Mouse (Mus musculus) NIH3T3 (cell line): ENCODE results near the gene Cyp2c70.
"Not testable (repeated sequence)": the region's sequence is repeated elsewhere in the genome, so short reads cannot be mapped to it uniquely, and the experiment has no call there.

Source experiments
- DNase-seq: peaks from one replicate; pipeline ENCODE4 v3.0.0-alpha.2; 2012; ENCODE audit warnings: low read depth

Gene Cyp2c70

DNA sequence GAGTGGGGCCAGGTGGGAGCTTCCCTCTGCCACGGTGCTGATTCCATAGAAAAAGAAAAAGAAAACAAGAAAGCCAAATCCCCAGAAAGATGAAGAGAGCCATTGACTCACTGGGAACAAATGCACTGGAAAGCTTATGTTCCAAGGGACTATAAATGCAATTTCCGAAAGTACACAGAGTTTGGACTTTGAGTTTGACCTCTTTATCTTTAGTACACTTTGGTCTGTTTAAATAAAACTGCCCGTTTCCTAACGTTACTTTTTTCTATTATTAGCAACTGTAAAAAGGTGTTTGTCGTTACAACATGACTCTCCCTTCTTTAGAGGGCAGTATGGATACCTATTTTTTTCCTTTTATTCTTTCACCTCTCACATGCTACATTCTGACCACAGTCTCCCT lies at the start of gene Cyp2c70:
Gene Cyp2c70, minus strand, starts transcription at position 174 of the 400 bp plus-strand sequence.
- DNase-seq = no peak

- no peak for DNase-seq
Observed at GRCm38 (mm10) chr19:40232560-40232959, 45.4 kb upstream of the Cyp2c70 start.

DNA sequence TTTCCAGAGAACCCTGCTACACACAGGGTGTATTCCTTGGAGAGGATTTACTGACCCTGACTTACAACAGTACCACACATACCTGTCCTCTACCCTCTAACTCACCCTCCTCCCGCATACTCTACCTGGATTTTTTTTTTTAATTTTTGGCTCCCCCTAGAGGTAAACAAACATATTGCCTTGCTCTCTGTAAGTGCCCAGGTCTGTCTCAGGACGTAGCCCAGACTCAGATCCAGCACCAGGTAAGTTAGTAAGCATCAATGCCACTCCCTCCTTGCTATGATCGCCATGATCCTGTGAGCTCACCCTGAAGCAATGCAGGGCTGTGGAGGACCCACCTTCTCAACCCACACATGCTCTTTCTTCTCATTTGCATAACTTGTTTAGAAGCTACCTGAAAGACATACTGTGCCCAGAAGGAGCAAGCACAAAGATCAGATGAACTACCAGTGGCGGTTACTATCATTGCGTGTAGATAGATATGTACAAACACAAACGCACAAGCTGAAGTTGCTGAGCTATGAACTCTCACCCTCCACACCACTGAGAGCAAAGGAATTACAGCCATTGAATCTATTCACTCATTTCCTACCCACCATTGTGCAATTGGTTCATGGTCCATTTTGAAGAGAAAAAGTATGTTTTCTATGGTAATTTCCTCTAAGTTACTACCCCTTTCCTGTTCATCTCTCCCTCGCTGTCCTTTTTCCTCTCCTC lies 44.9 kb upstream of the Cyp2c70 start:
- DNase-seq = no peak

GRCm38 (mm10) chr19:40231074-40231738 lies 44.1 kb upstream of the Cyp2c70 start:
- DNase-seq = peak; percentile 55

DNA sequence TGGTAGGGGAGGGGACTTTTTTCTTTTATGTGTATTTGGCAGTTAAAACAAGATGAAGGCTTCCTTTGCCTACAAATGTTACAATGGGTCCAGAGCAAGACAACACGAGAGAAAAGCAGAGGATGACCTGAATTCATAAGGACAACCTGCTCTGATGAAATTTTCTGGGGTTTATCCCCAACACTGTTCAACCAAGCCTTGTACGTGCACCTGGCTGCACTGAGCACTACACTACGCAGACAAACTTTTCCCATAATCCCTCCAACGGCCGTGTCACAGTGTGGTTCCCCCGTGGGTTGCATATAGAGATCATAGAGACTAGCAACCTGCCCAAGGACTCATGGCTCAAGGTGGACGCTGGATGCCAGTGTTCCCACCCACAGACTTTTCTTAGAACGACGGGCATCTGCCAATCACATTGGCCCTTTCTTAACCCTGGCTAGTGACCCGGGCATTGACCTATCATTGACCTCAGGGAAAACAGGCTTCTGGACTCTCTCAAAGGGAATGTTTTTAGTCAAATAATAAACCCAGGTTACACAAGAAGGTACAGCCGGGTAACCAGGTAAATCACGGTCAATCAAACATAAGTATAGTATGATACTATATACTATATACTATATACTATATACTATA lies 39.5 kb upstream of the Cyp2c70 start:
- peak; percentile 0 for DNase-seq

DNA sequence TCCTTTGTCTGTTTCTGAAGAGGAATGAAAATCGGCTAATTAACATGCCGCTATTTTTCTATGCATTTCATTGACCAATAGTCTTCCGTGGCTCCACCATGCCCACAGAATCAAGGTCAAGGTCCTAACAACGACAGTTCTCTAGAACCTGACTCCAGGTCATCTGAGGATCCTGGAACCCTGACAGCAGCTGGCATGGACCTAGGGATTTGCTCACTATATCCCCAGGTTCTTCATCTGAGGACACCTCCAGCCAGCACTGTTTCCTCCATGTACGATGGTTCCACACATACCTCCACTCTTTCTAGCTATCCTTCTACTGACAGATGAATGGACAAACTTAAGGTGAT lies 38.6 kb upstream of the Cyp2c70 start:
- DNase-seq = no peak

- DNase-seq = peak; percentile 90
Observed at GRCm38 (mm10) chr19:40225102-40225760, 38.1 kb upstream of the Cyp2c70 start.

DNA sequence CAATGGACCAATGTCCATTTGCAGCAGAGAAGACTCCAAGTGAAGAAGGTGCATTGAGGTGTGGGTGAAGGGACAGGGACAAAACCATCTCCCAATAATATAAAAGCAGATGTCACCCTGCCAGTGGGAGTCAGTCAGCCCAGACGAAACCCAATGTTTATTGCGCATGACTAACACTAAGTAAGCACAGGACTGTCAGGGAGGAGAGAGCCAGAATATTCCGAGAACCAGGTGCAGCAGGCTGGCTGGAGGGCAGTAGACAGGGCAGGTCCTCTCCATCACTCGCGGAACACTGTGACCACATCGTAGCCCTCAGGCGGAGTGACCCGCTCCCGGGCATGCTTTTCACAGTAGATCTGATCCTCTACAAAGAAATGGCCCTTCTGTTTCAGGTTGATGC lies 35.2 kb upstream of the Cyp2c70 start:
- DNase-seq = peak; percentile 4

GRCm38 (mm10) chr19:40220878-40221277 lies 33.7 kb upstream of the Cyp2c70 start:
- DNase-seq = peak; percentile 0

DNA sequence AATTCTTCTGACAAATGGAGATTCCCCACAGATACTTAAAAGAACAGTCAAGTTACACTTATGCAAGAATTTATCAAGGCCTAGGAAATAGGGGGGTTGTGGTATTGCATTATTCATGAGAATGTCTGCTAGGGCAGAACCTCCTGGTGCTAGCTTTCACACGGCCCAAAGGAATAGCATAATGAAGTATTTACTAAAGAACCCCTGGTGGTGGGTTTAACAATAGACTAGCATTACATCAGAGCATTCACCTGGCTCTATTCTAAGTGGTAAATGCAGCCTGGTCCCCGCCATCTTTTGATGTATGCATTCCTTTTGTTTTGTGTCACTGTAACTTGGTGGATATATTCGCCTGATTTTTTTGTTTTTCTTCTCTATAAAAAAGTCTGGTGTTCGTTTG lies 15.8 kb upstream of the Cyp2c70 start:
- not testable (repeated sequence) for DNase-seq

- DNase-seq = no peak
Observed at GRCm38 (mm10) chr19:40190596-40190995, 3.5 kb upstream of the Cyp2c70 start.

DNA sequence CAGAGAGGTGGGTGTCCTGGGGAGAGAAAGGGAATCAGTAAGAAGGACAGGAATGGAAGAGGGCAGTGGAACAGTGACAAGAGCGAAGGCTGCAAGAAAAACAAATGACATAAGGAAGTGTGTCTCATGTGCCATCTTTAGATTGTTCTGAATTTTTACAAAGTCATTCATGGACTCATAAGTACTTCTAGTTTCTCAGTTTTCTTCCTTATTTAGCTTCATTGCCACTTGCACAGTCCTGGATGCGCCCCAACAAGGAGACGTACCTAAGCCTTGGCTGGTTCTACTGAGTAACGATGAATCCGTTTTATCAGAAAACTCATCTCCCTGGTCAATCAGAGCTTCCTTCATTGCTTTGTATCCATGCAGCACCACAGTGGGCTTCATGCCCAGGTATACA lies 3.5 kb downstream of the Cyp2c70 start:
- DNase-seq = no peak

GRCm38 (mm10) chr19:40178311-40178710 lies 8.8 kb downstream of the Cyp2c70 start:
- DNase-seq = peak; percentile 10

- not testable (repeated sequence) for DNase-seq
Observed at GRCm38 (mm10) chr19:40168391-40168790, 18.7 kb downstream of the Cyp2c70 start.

- DNase-seq = not testable (repeated sequence)
Observed at GRCm38 (mm10) chr19:40126996-40127395, 60.1 kb downstream of the Cyp2c70 start.

- not testable (repeated sequence) for DNase-seq
Observed at GRCm38 (mm10) chr19:40125165-40125564, 62.0 kb downstream of the Cyp2c70 start.

DNA sequence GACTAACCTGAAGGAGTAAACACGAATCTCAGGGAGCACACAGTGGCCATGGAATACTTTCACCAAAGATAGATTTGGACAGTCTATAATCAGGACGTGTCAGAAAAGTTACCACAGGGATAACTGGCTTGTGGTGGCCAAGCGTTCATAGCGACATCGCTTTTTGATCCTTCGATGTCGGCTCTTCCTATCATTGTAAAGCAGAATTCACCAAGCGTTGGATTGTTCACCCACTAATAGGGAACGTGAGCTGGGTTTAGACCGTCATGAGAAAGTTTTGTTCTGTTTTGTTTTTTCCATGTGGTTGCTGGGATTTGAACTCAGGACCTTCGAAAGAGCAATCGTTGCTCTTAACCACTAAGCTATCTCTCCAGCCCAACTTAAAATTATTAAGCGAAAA lies 67.5 kb downstream of the Cyp2c70 start:
- DNase-seq = not testable (repeated sequence)
